Mouse (Mus musculus): ENCODE data around the gene 1700003E16Rik. TPM values are rescaled to one million over a fixed set of nuclear protein-coding genes. Genes with fewer than 3 reads are reported as not detected.

1700003E16Rik gene
- total RNA-seq, 2 experiments from 2014 or later: not detected

DNA sequence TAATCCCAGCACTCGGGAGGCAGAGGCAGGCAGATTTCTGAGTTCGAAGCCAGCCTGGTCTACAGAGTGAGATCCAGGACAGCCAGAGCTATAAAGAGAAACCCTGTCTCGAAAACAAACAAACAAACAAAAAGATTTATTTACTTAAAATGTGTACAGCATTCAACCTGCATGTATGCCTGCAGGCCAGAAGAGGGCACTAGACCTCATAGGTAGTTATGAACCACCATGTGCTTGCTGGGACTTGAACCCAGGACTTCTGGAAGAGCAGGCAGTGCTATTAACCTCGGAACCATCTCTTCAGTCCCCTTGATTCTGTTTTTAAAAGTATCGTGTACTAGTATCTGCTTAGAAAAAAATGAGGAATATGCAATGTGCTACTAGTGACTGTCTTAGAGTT is 28.8 kb upstream of the 1700003E16Rik start:
- DNase-seq: no peak

- DNase-seq: no peak
Measured at GRCm38 (mm10) chr6:83131469-83132034, 24.7 kb upstream of the 1700003E16Rik start.

DNA sequence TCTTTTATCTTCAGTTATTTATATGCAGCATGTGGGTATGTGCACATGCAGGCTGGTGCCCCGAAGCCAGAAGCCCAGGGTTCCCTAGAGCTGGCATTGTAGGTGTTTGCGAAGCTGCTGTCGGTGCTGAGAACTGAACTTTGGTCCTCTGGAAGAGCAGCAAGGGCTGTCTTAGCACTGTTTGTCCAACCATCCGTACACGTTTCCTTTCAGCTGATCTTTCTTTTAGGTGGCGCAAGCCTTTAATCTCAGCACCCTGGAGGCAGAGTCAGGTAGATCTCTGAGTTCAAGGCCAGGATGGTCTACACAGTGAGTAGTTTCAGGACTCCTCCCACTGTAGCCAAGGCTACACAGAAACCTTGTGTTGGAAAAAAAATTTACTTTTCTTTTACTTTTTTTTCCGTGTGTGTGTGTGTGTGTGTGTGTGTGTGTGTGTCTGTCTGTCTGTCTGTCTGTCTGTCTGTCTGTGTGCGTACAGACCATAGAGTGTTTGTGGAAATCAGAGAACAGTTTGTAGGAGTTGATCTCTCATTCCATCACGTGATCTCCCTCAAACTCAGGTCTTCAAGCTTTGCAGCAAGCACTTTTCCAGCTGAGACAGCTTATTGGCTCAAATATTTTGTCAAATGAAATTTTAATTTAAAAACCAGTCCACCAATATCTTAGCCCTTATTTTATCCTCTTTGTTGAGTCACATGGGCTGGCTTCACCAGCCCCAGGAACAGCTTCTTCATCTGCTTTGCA is 23.9 kb upstream of the 1700003E16Rik start:
- DNase-seq: no peak

DNA sequence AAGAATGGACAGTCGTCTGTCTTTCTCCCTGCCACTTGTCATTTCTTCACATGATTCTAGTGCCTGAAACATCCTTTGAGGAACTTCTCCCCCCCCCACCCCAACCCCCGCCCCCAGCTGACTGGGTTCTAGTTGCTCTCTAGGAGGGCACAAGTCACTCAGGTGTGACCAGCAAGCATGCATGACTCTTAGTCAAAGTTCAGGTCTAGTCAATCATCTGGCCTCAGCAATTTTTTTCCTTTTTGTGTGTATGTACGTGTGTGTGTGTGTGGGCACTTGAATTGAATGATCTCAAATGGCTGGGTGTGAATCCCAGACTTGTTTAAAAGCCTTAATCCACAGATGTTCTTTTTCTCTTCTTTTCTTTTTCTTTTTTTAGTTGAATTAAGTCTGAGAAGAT is 22.0 kb upstream of the 1700003E16Rik start:
- no peak for DNase-seq

GRCm38 (mm10) chr6:83134951-83135513 is 21.2 kb upstream of the 1700003E16Rik start, which contains the start of gene Rtkn:
Gene Rtkn, plus strand, starts transcription at chr6:83135463.
- DNase-seq: no peak

GRCm38 (mm10) chr6:83135571-83136161 is 20.5 kb upstream of the 1700003E16Rik start:
- peak; percentile 65 for DNase-seq

- no peak for DNase-seq
Measured at GRCm38 (mm10) chr6:83136291-83136880, 19.8 kb upstream of the 1700003E16Rik start.

DNA sequence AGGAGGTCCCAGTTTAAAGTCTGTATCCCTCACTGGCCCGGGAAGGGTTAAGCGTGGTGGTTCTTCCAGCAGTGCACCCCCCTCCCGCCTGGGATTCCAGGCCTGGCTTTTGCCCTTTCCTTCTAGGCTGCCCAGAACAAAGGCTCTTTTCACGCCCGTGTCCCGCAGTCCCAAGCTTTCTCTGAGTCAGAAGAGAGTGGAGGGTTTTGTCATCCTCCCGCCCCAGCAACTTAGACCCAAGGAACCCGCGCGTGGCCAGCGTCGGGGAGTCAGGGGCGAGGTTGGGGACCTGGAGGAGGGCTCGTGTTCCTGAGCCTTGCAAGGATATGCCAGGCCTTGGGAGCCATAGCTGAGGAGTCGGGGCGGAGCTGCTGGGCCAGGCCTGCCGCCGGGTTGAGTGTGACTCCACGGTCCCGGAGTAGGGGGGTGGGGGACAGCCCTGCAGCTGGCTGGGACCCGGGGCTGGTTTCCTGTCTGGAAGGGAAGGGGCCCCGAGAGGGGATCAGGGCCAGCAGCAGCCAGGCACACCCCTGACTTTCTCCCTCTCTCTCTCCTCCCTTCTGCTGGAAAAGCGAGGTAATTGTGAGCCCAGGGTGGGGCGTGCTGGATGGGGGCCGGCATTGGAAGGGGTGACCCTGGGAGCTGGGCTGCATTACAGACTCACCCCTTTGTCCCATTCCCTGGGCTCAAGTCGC is 19.2 kb upstream of the 1700003E16Rik start:
- DNase-seq: peak; percentile 87

DNA sequence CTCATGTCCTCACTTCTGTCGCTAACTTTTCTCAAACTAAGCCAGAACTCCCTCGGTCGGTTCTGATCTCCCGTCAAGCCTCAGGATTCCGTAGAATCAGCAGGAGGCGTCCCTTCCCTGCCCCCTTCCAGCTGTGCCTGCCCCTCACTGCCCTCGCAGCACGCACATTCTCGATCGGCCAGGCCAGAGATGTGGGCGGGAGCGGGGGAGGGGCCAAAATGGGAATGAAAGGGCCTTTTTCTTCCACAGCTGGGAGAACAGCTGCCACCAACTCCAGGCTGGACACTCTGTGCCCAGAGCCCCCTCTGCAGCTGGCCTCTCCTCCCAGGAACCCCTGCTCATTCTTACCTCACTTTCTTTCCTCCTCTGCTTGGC is 18.6 kb upstream of the 1700003E16Rik start:
- peak; percentile 93 for DNase-seq

- DNase-seq: peak; percentile 52
Measured at GRCm38 (mm10) chr6:83138056-83138455, 18.1 kb upstream of the 1700003E16Rik start.

DNA sequence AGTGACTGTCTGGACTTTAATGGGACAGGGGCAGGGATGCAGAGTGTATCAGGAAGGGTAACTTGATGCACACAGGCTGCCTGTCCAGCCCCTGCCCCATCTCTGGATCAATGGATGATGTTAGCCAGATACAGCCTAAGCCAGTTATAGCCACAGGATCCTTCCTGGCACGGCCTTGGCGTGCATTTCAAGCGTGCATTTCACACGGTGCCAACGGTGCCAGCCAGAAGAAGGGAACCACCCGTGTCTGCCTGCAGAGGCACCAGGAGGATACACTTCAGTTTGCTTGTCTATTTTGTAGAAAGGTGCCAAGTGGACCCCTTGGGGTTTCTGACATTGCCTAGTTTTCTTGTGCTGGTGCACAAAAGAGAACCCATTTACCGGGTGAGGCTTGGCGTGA is 16.2 kb upstream of the 1700003E16Rik start:
- no peak for DNase-seq

- no peak for DNase-seq
Measured at GRCm38 (mm10) chr6:83141636-83142035, 14.6 kb upstream of the 1700003E16Rik start.

DNA sequence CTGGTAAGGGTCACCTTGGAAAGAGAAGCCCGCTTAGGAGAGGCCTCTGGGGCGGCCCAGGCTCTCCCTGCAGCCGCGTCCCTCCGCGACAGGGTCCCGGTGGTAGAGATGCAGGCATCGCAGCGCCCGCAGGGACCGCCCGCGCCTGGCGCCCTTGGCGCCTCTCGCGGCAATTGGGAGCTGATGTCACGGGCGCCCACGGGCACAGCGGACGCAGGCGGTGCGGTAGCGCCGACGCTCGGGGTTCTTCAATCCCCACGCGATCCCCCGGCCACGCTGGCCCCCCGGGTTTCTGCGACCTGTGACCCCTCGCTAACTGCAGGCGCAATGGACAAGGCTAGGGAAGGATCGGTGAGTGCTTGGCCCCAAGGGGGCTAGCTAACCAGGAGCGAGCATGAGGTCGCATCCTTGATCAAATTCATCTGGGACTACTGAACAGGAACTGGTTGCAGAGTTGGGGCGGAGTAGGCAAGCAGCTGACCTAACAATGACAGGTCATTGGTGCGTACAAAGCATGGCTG is 13.9 kb upstream of the 1700003E16Rik start:
- no peak for DNase-seq

DNA sequence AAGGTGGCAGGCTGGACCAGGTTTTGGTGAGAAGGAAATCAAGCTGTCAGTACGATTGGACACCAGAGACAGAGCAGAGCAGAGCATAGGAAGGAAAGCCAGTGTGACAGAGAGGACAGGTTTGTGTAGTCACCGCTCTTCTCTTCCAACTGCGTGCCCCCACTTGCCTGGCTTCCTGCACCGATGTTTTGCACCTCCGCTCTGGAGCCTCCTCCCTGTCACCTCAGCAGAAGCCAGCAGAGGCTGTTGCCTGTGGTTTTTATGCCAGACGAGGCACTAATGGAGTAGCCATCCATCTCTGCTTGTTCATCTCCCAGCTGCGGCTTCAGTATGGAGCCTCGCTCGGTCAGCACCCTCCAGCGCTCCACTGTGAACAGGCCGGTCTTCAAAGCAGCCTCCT is 13.3 kb upstream of the 1700003E16Rik start:
- DNase-seq: no peak

GRCm38 (mm10) chr6:83145209-83145608 is 11.0 kb upstream of the 1700003E16Rik start:
- no peak for DNase-seq

GRCm38 (mm10) chr6:83145805-83146204 is 10.4 kb upstream of the 1700003E16Rik start:
- no peak for DNase-seq

DNA sequence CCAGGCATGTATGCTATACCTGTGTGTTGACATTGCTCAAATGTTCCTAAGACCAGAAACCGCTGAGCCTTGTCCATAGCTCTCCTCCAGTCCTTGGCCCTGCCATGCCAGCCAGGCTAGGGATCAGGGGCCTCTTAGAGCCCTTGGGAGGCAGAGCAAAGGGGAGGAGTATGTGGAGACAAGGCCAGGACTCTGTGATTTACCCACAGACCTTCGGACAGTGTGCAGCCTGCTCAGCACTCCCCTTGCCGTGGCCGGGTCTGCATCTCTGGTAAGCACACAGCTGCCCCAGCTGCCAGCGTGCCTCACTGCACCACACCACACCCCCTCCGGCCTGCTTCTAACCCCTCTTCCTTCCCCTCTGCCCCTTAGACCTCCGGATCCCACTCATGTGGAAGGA is 8.9 kb upstream of the 1700003E16Rik start:
- no peak for DNase-seq

DNA sequence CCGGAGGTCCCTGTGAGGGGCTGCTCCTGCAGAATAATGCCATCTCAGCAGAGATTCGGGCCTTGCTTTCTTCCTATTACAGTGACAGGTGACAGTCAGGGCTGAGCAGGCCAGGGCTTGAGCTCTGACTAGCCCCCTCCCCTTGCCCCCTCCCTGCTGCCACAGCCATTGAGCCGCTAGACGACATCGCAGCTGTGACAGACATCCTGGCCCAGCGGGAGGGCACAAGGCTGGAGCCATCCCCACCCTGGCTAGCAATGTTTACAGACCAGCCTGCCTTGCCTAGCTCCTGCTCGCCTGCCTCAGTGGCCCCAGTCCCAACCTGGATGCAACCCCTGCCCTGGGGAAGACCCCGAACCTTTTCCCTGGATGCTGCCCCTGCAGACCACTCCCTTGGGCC is 4.5 kb upstream of the 1700003E16Rik start:
- no peak for DNase-seq

- no peak for DNase-seq
Measured at GRCm38 (mm10) chr6:83153038-83153437, 3.2 kb upstream of the 1700003E16Rik start.

DNA sequence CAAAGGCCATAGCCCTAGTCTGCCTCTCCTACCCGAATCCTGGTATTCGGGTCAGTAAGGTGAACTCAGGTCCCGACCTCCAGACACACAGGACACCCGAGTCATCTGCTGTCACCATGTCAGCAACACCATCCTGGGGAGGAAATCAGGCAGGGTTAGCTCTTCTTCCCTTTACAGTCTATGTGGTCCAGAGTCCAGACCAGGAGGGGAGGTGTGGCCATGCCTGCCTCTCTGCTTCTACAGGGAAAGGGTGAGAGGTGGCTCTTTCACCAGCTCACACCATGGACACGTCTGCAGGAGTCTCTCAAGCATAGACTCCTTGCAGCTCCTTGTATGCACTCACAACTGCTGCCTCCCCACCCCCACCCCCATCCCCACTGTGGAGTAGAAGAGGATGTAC is 2.7 kb upstream of the 1700003E16Rik start:
- no peak for DNase-seq

DNA sequence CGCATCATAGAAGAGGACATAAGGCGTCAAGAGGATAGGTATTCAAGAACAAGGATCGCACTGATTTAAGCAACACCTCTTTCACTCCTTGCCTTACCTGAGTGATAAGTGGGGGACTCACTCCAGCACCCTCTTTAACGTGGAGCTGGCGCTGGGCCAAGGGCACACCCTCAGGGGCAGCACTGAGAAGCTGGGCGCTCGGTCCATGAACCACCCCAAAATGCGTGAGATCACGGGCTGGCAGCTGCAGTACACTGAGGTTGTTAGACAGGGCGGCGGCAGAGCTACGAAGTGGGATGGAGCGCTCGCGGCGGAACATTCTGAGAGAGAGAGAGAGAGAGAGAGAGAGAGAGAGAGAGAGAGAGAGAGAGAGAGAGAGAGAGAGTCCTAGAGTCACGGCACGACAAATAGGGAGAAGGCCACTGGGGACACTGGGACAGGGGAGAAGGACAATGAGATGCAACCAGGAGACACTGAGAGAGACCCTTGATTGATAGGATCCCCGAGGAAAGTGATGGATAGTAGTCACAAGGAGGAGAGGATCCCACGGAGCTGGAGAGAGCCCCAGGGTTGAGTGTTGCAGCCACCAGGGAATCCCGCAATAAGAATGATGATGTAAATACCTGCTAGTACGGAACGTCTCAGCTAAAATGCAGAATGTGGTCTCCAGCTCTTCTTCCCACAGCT is 509 bp upstream of the 1700003E16Rik start:
- no peak for DNase-seq

All from gastrocnemius, postnatal 25 days (tissue).